Mouse (Mus musculus): ENCODE measurements around the gene Nrros. TPM values are rescaled to one million over a fixed set of nuclear protein-coding genes. Genes with fewer than 3 reads are reported as not detected.
A peak's percentile ranks its signal among the peaks of the same experiment; 100 is the strongest.

Gene Nrros
- polyA plus RNA-seq, 1 experiment from 2014 or later, result 7.4 TPM

DNA sequence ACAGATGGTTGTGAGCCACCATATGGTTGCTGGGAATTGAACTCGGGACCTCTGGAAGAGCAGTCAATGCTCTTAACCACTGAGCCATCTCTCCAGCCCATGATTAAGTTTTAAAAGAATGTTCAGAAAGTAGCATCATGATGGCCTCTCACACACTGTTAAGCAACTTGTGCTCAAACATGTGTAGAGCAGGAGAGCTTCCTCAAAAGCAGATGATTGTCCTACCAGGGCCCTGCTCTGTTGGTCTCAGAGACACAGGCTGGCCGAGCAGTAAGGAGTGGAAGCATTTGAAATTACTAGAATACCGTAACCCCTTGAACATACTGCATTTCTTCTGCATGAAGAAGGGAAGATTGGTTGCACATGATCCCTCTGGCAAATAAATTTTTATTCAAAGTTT, 6.4 kb downstream of the Nrros start:
- 88% methylated on average over 3 of the region's 3 CpGs for WGBS
- no peak for ATAC-seq (ENCODE audit: insufficient number of reproducible peaks, insufficient read depth, low FRiP score, low read depth)

DNA sequence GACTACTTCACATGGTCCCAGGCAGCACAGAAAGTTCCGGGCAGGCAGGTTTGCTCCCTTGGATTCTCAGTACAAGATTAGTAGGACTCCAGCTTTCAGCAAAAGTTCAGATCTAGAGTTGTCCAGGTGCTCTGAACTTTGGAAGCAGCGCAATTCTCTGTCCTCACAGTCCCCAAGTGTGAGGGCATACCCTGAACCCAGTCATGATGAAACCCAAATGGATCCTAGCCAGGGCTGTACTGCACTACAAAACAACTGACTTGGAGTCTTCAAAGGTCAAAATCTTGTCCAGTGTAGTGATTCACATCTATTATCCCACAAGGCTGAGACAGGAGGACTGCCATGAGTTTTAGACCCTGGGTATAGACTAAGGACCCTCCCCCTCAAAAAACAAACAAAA, 8.0 kb downstream of the Nrros start:
- no peak for ATAC-seq (ENCODE audit: insufficient number of reproducible peaks, insufficient read depth, low FRiP score, low read depth)
- Histone ChIP-seq H3K27me3 (ENCODE audit: control insufficient read depth, insufficient read depth, low read length) (no peaks in the 10 kb centered on the region), H3K36me3 (ENCODE audit: control insufficient read depth, insufficient read depth, low read length) (no peaks in the 10 kb centered on the region), H3K27ac (replicated peaks in 1 of 2; ENCODE audit: control insufficient read depth in 1 of 2, insufficient read depth in 1 of 2, low read depth in 2 of 2, low read length in 2 of 2) (no peak overlapping the region), H3K4me3 (ENCODE audit: control insufficient read depth in 1 of 2, insufficient read depth in 1 of 2, low read depth in 1 of 2, low read length in 2 of 2) (no peak overlapping the region), H3K4me2 (ENCODE audit: low read length) (no peak overlapping the region), H3K9me3 (ENCODE audit: control insufficient read depth, low read length) (no peaks in the 10 kb centered on the region), H3K4me1 (ENCODE audit: control insufficient read depth in 2 of 2, insufficient read depth in 2 of 2, low read length in 2 of 2) (peaks cover 5 to 9% of the 10 kb centered on the region in 2 experiments; a peak in 3 of 4 replicates), H3K9ac (ENCODE audit: low read length) (no peak overlapping the region)
- 75% methylated on average over 2 of the region's 2 CpGs for WGBS

More for the DNA sequence above, 6.4 kb downstream of the Nrros start:
- H3K36me3 ChIP-seq (ENCODE audit: control insufficient read depth, insufficient read depth, low read length), result no peaks in the 10 kb centered on the region
- H3K4me1 ChIP-seq (ENCODE audit: control insufficient read depth in 2 of 2, insufficient read depth in 2 of 2, low read length in 2 of 2), result peaks cover 5 to 9% of the 10 kb centered on the region in 2 experiments; a peak in 3 of 4 replicates
- H3K9ac ChIP-seq (ENCODE audit: low read length), result no peak overlapping the region
- no peaks in the 10 kb centered on the region for H3K9me3 ChIP-seq (ENCODE audit: control insufficient read depth, low read length)
- no peaks in the 10 kb centered on the region for H3K27me3 ChIP-seq (ENCODE audit: control insufficient read depth, insufficient read depth, low read length)
- H3K27ac ChIP-seq (replicated peaks in 1 of 2; ENCODE audit: control insufficient read depth in 1 of 2, insufficient read depth in 1 of 2, low read depth in 2 of 2, low read length in 2 of 2), result no peak overlapping the region
- no peak overlapping the region for H3K4me3 ChIP-seq (ENCODE audit: control insufficient read depth in 1 of 2, insufficient read depth in 1 of 2, low read depth in 1 of 2, low read length in 2 of 2)
- no peak overlapping the region for H3K4me2 ChIP-seq (ENCODE audit: low read length)

DNA sequence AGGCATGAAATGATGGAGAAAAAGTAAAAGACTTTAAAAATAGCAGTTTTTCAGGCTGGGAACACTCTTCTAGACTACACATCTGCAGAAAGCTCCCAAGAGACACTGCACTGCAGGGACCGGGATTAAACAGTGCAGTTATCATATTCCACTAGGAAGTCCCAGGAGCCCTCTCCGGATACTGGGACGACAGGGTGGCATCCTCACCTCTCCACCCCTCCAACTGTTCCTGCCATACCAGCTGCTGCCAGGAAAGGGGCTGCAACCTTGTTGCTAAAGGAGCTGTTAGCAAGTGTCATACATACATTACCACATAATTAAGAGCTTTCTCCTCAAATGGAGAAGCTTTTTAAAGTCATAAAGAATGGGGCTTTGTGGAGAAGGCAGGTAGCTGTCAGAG, 8.7 kb downstream of the Nrros start:
- Histone ChIP-seq H3K4me2 (ENCODE audit: low read length) (no peak overlapping the region), H3K9me3 (ENCODE audit: control insufficient read depth, low read length) (no peaks in the 10 kb centered on the region), H3K27me3 (ENCODE audit: control insufficient read depth, insufficient read depth, low read length) (no peaks in the 10 kb centered on the region), H3K9ac (ENCODE audit: low read length) (no peak overlapping the region), H3K4me1 (ENCODE audit: control insufficient read depth in 2 of 2, insufficient read depth in 2 of 2, low read length in 2 of 2) (peaks cover 5 to 9% of the 10 kb centered on the region in 2 experiments; a peak in 3 of 4 replicates), H3K36me3 (ENCODE audit: control insufficient read depth, insufficient read depth, low read length) (no peaks in the 10 kb centered on the region), H3K4me3 (ENCODE audit: control insufficient read depth in 1 of 2, insufficient read depth in 1 of 2, low read depth in 1 of 2, low read length in 2 of 2) (no peak overlapping the region), H3K27ac (replicated peaks in 1 of 2; ENCODE audit: control insufficient read depth in 1 of 2, insufficient read depth in 1 of 2, low read depth in 2 of 2, low read length in 2 of 2) (no peak overlapping the region)
- ATAC-seq (ENCODE audit: insufficient number of reproducible peaks, insufficient read depth, low FRiP score, low read depth), result no peak
- 42% methylated on average over 3 of the region's 3 CpGs for WGBS

DNA sequence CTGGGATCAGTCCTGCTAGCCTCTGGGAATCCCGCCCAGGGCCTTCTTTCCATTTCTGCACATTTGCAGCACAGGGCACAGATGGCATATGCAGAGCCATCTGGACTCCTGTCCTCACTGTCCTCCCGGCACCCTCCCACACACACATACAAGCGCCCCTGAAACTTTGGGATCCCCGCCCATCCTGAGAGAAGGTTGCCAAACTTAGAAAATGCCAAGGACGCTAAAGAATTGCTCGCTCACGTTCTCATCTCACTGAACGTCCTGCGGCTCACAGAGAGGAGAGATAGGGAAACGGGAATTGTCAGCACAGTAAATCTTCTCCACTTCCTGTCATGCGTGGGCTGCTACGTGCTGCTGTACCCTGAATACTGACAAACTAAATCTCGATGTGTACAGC, 11.0 kb downstream of the Nrros start:
- ATAC-seq (ENCODE audit: insufficient number of reproducible peaks, insufficient read depth, low FRiP score, low read depth), result no peak
- WGBS, result 41% methylated on average over 13 of the region's 13 CpGs
- Histone ChIP-seq H3K4me1 (ENCODE audit: control insufficient read depth in 2 of 2, insufficient read depth in 2 of 2, low read length in 2 of 2) (no peaks in the 10 kb centered on the region), H3K9ac (ENCODE audit: low read length) (peak overlapping the region; percentile 3; the same call in 1 of the 2 replicates), H3K27me3 (ENCODE audit: control insufficient read depth, insufficient read depth, low read length) (no peaks in the 10 kb centered on the region), H3K9me3 (ENCODE audit: control insufficient read depth, low read length) (no peaks in the 10 kb centered on the region), H3K4me2 (ENCODE audit: low read length) (no peak overlapping the region), H3K4me3 (ENCODE audit: control insufficient read depth in 1 of 2, insufficient read depth in 1 of 2, low read depth in 1 of 2, low read length in 2 of 2) (no peak overlapping the region), H3K27ac (replicated peaks in 1 of 2; ENCODE audit: control insufficient read depth in 1 of 2, insufficient read depth in 1 of 2, low read depth in 2 of 2, low read length in 2 of 2) (no peak overlapping the region), H3K36me3 (ENCODE audit: control insufficient read depth, insufficient read depth, low read length) (no peaks in the 10 kb centered on the region)

DNA sequence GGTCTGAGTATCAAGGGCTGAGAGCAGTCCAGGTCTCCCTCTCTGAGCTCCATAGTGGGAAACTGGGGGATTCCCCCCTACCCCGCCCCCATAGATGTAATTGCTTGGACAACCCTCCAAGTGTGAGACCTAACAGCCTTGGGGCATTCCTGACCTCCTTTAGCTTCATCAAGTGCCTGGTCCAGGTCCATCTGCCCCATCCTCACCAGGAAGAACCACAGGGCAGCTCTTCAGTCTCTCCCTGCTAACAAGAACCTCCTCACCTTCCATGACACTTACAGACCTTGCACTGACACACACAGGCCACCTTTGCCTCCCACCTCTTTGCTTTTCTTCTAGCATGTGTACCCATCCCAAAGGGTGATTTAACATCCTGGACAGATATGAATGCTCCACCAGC, 11.4 kb downstream of the Nrros start:
- 75% methylated on average over 1 of the region's 1 CpGs for WGBS
- no peak for ATAC-seq (ENCODE audit: insufficient number of reproducible peaks, insufficient read depth, low FRiP score, low read depth)
- Histone ChIP-seq H3K27ac (replicated peaks in 1 of 2; ENCODE audit: control insufficient read depth in 1 of 2, insufficient read depth in 1 of 2, low read depth in 2 of 2, low read length in 2 of 2) (no peak overlapping the region), H3K9me3 (ENCODE audit: control insufficient read depth, low read length) (no peaks in the 10 kb centered on the region), H3K4me2 (ENCODE audit: low read length) (no peak overlapping the region), H3K9ac (ENCODE audit: low read length) (peak overlapping the region; percentile 3; the same call in 1 of the 2 replicates), H3K36me3 (ENCODE audit: control insufficient read depth, insufficient read depth, low read length) (no peaks in the 10 kb centered on the region), H3K4me1 (ENCODE audit: control insufficient read depth in 2 of 2, insufficient read depth in 2 of 2, low read length in 2 of 2) (no peaks in the 10 kb centered on the region), H3K27me3 (ENCODE audit: control insufficient read depth, insufficient read depth, low read length) (no peaks in the 10 kb centered on the region), H3K4me3 (ENCODE audit: control insufficient read depth in 1 of 2, insufficient read depth in 1 of 2, low read depth in 1 of 2, low read length in 2 of 2) (no peak overlapping the region)

DNA sequence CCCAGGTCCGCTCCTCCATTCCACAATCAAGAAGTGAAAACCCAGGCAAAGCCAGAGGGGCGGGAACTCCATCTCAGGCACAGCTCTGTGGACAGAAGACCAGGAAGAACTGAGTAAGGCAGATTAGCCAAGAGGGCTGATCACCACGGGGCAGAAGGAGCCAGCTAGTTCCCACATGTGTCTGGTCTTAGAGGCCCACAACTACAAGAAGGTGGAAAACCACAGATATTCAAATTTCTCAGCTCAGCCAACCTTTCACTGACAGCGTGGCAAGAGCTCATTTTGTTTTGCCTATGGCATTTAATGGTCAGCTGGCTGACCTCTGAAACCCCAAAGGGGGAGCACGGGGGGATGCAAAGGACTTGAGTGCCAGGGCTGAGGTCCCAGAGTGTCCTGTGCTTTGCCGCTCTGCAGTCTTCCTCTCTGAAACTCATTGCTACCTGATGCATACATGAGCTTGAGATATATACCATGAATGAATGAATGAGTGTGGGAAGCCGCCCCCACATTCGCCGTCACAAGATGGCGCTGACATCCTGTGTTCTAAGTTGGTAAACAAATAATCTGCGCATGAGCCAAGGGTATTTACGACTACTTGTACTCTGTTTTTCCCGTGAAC, 17.7 kb downstream of the Nrros start:
- 60% methylated on average over 10 of the region's 13 CpGs for WGBS
- ATAC-seq (ENCODE audit: insufficient number of reproducible peaks, insufficient read depth, low FRiP score, low read depth), result no peak
- H3K27ac ChIP-seq (replicated peaks in 1 of 2; ENCODE audit: control insufficient read depth in 1 of 2, insufficient read depth in 1 of 2, low read depth in 2 of 2, low read length in 2 of 2), result no peak overlapping the region
- H3K9ac ChIP-seq (ENCODE audit: low read length), result no peak overlapping the region
- H3K36me3 ChIP-seq (ENCODE audit: control insufficient read depth, insufficient read depth, low read length), result 0 out of 2 replicates have a peak, but pooled peaks cover 2% of the 10 kb centered on the region
- 0 out of 2 replicates have a peak, but pooled peaks cover 3% of the 10 kb centered on the region for H3K9me3 ChIP-seq (ENCODE audit: control insufficient read depth, low read length)
- no peaks in the 10 kb centered on the region for H3K27me3 ChIP-seq (ENCODE audit: control insufficient read depth, insufficient read depth, low read length)
- peak overlapping the region; percentile 33 for H3K4me2 ChIP-seq (ENCODE audit: low read length)
- no peaks in the 10 kb centered on the region for H3K4me1 ChIP-seq (ENCODE audit: control insufficient read depth in 2 of 2, insufficient read depth in 2 of 2, low read length in 2 of 2)
- H3K4me3 ChIP-seq (ENCODE audit: control insufficient read depth in 1 of 2, insufficient read depth in 1 of 2, low read depth in 1 of 2, low read length in 2 of 2), result no peak overlapping the region; a peak in 2 of 4 replicates

DNA sequence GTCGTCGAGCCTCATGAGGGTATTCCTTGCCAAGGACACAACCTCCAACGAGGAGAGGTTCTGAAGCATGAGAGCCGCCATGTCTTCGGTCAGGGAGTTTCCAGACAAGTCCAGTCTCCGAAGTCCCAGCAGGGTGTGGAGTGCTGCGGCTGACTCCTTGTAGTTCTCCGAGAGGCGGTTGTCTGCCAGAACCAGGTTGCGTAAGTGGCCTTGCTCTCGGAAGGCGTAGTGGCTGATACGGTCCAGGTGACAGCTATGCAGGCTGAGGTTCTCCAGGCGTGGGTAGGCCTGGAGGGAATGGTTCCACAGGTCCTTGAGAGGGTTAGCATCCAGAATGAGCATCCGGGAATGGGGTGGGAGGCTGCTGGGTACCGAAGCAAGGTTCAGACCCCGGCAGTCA, 20.8 kb downstream of the Nrros start:
- WGBS, result 88% methylated on average over 17 of the region's 17 CpGs

DNA sequence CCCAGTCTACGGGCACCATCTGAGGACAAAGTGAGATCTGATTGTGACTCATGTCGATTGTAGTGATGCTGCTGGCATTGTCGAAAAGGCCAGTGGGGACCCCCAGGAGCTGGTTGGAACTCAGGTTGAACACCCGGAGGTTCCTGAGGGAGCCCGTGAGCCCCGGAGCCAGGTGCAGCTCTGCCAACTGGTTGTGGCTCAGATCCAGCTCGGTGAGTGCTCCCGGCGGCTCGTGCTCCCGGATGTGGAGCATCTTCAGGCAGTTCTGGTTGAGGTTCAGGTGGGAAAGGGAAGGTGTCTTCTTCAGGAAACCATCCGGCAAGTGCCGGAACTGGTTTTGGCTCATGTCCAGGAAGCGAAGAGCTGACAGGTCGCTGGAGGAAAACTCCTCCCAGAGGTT, 21.6 kb downstream of the Nrros start:
- H3K36me3 ChIP-seq (ENCODE audit: control insufficient read depth, insufficient read depth, low read length), result 0 out of 2 replicates have a peak, but pooled peaks cover 2% of the 10 kb centered on the region
- H3K4me2 ChIP-seq (ENCODE audit: low read length), result no peak overlapping the region
- no peaks in the 10 kb centered on the region for H3K4me1 ChIP-seq (ENCODE audit: control insufficient read depth in 2 of 2, insufficient read depth in 2 of 2, low read length in 2 of 2)
- H3K9ac ChIP-seq (ENCODE audit: low read length), result no peak overlapping the region
- H3K27me3 ChIP-seq (ENCODE audit: control insufficient read depth, insufficient read depth, low read length), result no peaks in the 10 kb centered on the region
- H3K27ac ChIP-seq (replicated peaks in 1 of 2; ENCODE audit: control insufficient read depth in 1 of 2, insufficient read depth in 1 of 2, low read depth in 2 of 2, low read length in 2 of 2), result no peak overlapping the region
- no peak for ATAC-seq (ENCODE audit: insufficient number of reproducible peaks, insufficient read depth, low FRiP score, low read depth)
- 86% methylated on average over 15 of the region's 15 CpGs for WGBS
- H3K9me3 ChIP-seq (ENCODE audit: control insufficient read depth, low read length), result 0 out of 2 replicates have a peak, but pooled peaks cover 3% of the 10 kb centered on the region
- H3K4me3 ChIP-seq (ENCODE audit: control insufficient read depth in 1 of 2, insufficient read depth in 1 of 2, low read depth in 1 of 2, low read length in 2 of 2), result no peak overlapping the region

More for the DNA sequence above, 20.8 kb downstream of the Nrros start:
- no peaks in the 10 kb centered on the region for H3K27me3 ChIP-seq (ENCODE audit: control insufficient read depth, insufficient read depth, low read length)
- no peaks in the 10 kb centered on the region for H3K4me1 ChIP-seq (ENCODE audit: control insufficient read depth in 2 of 2, insufficient read depth in 2 of 2, low read length in 2 of 2)
- H3K4me2 ChIP-seq (ENCODE audit: low read length), result no peak overlapping the region
- H3K4me3 ChIP-seq (ENCODE audit: control insufficient read depth in 1 of 2, insufficient read depth in 1 of 2, low read depth in 1 of 2, low read length in 2 of 2), result no peak overlapping the region
- H3K9ac ChIP-seq (ENCODE audit: low read length), result no peak overlapping the region
- no peak for ATAC-seq (ENCODE audit: insufficient number of reproducible peaks, insufficient read depth, low FRiP score, low read depth)
- 0 out of 2 replicates have a peak, but pooled peaks cover 2% of the 10 kb centered on the region for H3K36me3 ChIP-seq (ENCODE audit: control insufficient read depth, insufficient read depth, low read length)
- H3K27ac ChIP-seq (replicated peaks in 1 of 2; ENCODE audit: control insufficient read depth in 1 of 2, insufficient read depth in 1 of 2, low read depth in 2 of 2, low read length in 2 of 2), result no peak overlapping the region
- 0 out of 2 replicates have a peak, but pooled peaks cover 3% of the 10 kb centered on the region for H3K9me3 ChIP-seq (ENCODE audit: control insufficient read depth, low read length)
